Mouse (Mus musculus): ENCODE measurements around the gene Uck1.

Gene Uck1

DNA sequence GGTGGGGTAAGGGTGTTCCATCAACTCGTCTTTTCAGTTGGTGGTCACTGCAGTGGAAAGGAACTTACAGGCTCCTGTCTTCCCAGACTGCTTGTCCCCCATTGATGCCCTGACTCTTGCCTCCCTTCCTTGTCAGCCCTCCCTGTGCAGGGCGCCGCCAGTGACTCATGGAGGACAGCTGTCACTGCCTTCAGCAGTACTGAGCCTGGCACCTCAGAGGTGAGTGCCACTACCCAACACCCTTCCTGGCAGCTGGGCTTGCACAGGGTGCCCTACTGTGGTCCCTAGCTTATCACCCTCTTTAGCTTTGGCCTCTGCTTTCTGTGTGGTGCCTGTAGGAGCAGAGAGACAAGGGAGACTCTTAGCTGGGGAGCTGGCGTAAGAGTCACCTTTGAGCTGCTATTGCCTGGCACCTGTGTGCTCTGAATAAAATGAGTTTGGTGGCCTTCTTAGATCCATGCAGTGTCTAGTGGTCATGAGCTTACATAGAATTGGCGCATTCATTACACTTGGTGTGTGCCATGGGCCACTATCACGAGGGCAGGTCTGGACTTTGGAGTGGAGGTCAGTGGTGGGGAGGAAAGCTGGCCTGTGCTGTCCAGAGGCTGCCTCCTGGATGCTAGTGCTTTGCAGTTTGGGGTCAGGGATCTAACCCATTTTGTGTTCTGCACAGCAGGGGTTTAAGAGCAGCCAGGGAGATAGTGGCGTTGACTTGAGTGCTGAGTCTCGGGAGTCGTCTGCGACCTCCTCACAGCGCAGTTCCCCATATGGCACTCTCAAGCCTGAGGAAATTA, 41.2 kb downstream of the Uck1 start:
- in situ Hi-C loops (cut with MseI, MboI): no loop called here

DNA sequence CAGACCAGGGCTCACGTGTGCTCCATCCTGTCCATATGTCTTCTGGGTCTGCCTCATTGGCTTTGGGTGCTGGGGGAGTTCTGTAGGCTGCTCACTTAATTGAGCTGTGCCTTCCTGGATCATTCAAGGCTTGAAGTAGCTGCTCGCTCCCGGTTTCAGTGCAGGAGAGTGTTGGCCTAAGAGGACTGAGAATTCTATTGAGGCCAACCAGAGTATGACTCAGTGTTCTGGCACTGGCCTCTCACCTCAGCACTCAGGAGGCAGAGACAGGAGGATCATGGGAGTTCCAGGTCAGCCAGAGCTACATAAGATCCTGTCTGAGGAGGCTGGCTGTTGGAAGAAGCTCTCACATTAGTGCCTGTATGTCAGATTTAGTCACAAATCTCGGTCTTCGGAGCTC, 41.8 kb downstream of the Uck1 start:
- in situ Hi-C loops (cut with MseI, MboI): no loop called here

DNA sequence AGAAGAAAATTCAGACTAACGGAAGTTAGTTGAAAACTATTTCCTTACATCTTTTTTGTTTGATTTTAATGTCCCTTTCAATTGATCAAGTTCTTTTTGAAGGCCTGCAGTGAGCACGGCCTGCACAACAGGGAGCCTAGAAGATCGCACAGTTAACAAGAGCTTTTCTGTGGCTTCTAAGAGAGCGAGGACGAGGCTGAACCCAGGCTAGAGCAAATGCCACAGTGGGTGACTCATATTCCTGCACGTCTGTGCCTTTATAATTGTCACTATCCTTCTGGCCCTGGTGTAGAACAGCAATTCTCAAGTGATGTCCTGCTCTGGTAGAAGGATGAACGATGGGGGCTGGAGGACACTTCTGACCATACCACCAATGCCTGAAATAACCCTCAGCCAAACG, 42.3 kb downstream of the Uck1 start:
- in situ Hi-C loops (cut with MseI, MboI): no loop called here

DNA sequence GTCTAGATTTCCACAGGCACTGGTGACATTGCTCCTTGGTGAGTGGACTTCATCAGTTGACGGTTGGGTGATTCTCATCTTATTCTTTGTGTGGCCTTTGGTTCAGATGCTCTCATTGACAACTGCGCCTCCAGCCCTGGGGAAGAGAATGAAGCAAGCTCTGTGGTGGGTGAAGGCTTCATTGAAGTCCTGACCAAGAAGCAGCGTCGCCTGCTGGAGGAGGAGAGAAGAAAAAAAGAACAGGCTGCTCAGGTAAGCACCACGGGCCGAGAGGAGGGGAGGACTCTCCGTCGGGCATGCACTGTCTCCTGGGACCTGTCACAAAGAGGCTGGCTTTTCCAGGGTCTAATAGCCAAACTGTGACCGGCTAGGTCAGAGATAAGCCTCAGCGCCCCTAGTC, 43.5 kb downstream of the Uck1 start:
- in situ Hi-C loops (cut with MseI, MboI): no loop called here

DNA sequence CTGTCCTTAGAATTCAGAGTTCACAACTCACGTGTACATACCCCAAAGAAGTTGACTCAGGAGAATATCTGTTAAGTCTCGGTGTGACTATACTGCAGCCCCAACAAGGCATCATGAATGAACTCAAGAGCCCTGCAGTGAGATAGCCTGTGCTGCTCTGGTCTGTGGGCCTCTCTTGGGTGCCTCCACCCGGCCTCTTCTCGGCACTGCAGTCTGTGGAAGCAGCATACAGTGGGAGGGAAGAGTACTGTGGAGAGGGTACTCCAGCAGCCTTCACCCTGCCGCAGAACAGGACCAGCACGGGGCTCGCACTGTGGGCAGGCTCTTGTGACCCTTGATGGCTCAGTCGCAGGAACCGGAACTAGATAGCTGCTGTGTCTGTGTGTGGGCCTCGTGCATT, 44.4 kb downstream of the Uck1 start:
- in situ Hi-C loops (cut with MseI, MboI): no loop called here

DNA sequence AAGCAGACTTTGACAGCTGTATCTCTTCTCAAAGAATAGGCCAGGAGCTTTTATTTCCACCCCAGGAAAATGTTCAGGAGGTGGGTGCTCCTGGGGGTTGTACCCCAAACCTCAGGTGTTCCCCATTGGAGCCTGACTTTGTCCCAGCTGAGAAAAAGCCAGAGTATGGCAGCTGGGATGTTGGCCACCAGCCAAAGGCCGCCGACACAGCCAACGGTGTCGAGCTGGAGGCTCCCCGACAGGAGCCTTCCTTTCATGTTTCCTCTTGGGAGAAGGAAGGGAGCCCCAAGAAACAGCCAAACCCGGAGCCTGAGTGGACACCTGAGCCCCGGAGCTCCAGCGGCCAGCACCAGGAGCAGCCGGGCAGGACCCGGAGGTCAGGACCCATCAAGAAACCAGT, 47.0 kb downstream of the Uck1 start:
- in situ Hi-C loops (cut with MseI, MboI): no loop called here

DNA sequence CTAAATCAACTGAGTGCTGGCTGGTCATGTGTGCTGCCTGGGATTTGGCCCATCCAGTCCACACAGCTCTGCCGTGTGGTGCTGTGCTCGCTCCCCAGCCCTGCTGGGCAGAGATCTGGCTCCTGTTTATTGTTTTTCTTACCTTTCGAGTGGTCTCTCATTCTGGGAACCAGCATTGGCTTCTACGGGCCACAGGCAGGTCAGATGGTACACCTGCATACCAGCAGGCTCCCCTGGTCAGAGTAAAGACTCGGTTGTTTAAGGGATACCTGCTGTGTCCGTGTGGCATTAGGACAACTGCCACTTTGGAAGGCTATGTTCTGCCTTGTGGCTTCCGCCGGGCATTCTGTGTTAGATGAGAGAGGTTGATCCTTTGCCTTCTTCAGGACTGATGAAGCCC, 48.3 kb downstream of the Uck1 start:
- in situ Hi-C loops (cut with MseI, MboI): no loop called here

DNA sequence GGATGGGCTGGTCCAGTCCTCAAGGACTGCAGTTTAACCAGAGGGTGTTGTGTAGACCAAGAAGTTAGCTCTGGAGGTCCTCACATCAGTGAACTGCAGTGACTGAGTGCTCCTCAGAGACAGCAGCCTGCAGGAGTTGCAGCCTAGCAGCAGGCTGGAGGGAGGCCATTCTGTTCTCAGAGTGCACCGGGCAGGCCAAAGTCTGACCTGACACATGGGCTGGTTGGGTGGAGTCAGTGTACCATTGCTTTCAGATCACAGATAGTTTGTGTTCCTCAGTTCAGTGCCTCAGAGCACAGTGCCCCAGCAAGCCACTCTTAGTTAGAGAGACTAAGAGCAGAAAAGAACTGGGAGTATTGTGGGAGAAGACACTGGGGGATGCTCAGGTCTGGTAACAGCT, 52.3 kb downstream of the Uck1 start:
- in situ Hi-C loops (cut with MseI, MboI): no loop called here
